Mouse (Mus musculus): Measurements from ENCODE around the gene Ankmy1.

Gene Ankmy1

GRCm38 (mm10) chr1:92902786-92903185 lies at the start of gene Ankmy1:
TSS of gene Ankmy1 (minus strand) at chr1:92902906.
- peak; percentile 71 for DNase-seq (ENCODE audit: low spot score)

- peak; percentile 28 for DNase-seq (ENCODE audit: low spot score)
Observed at GRCm38 (mm10) chr1:92950607-92951006, 47.9 kb upstream of the Ankmy1 start, which contains the start of gene Gpr35. TSS of gene Gpr35 (plus strand) at chr1:92950865.

GRCm38 (mm10) chr1:92949426-92949825 lies 46.7 kb upstream of the Ankmy1 start:
- peak; percentile 55 for DNase-seq (ENCODE audit: low spot score)

- peak; percentile 20 for DNase-seq (ENCODE audit: low spot score)
Observed at GRCm38 (mm10) chr1:92947966-92948365, 45.3 kb upstream of the Ankmy1 start.

- DNase-seq (ENCODE audit: low spot score), result peak; percentile 41
Observed at GRCm38 (mm10) chr1:92943219-92943989, 40.7 kb upstream of the Ankmy1 start.

GRCm38 (mm10) chr1:92939746-92940145 lies 37.0 kb upstream of the Ankmy1 start:
- DNase-seq (ENCODE audit: low spot score), result no peak

- no peak for DNase-seq (ENCODE audit: low spot score)
Observed at GRCm38 (mm10) chr1:92937797-92938196, 35.1 kb upstream of the Ankmy1 start.

- no peak for DNase-seq (ENCODE audit: low spot score)
Observed at GRCm38 (mm10) chr1:92936467-92936866, 33.8 kb upstream of the Ankmy1 start.

- no peak for DNase-seq (ENCODE audit: low spot score)
Observed at GRCm38 (mm10) chr1:92935977-92936376, 33.3 kb upstream of the Ankmy1 start.

- DNase-seq (ENCODE audit: low spot score), result peak; percentile 90
Observed at GRCm38 (mm10) chr1:92935054-92935962, 32.6 kb upstream of the Ankmy1 start.

GRCm38 (mm10) chr1:92934182-92934827 lies 31.6 kb upstream of the Ankmy1 start, which contains the start of gene Capn10:
TSS of gene Capn10 (plus strand) at chr1:92934376.
- DNase-seq (ENCODE audit: low spot score), result peak; percentile 87

- DNase-seq (ENCODE audit: low spot score), result no peak
Observed at GRCm38 (mm10) chr1:92933611-92934010, 30.9 kb upstream of the Ankmy1 start.

- DNase-seq (ENCODE audit: low spot score), result no peak
Observed at GRCm38 (mm10) chr1:92930171-92930706, 27.5 kb upstream of the Ankmy1 start.

- no peak for DNase-seq (ENCODE audit: low spot score)
Observed at GRCm38 (mm10) chr1:92921496-92921895, 18.8 kb upstream of the Ankmy1 start.

GRCm38 (mm10) chr1:92920474-92921200 lies 17.9 kb upstream of the Ankmy1 start:
- DNase-seq (ENCODE audit: low spot score), result no peak

- DNase-seq (ENCODE audit: low spot score), result no peak
Observed at GRCm38 (mm10) chr1:92919775-92920174, 17.1 kb upstream of the Ankmy1 start.

GRCm38 (mm10) chr1:92919151-92919550 lies 16.4 kb upstream of the Ankmy1 start:
- no peak for DNase-seq (ENCODE audit: low spot score)

GRCm38 (mm10) chr1:92916725-92917124 lies 14.0 kb upstream of the Ankmy1 start:
- DNase-seq (ENCODE audit: low spot score), result no peak

- DNase-seq (ENCODE audit: low spot score), result no peak
Observed at GRCm38 (mm10) chr1:92914993-92915392, 12.3 kb upstream of the Ankmy1 start.

- peak; percentile 68 for DNase-seq (ENCODE audit: low spot score)
Observed at GRCm38 (mm10) chr1:92914239-92914638, 11.5 kb upstream of the Ankmy1 start.

GRCm38 (mm10) chr1:92912286-92912685 lies 9.6 kb upstream of the Ankmy1 start:
- DNase-seq (ENCODE audit: low spot score), result no peak

Data from testis, postnatal 10 days (tissue).